Comparison of ENCODE assay signal across 8 mouse cellular contexts in the genomic region with DNA sequence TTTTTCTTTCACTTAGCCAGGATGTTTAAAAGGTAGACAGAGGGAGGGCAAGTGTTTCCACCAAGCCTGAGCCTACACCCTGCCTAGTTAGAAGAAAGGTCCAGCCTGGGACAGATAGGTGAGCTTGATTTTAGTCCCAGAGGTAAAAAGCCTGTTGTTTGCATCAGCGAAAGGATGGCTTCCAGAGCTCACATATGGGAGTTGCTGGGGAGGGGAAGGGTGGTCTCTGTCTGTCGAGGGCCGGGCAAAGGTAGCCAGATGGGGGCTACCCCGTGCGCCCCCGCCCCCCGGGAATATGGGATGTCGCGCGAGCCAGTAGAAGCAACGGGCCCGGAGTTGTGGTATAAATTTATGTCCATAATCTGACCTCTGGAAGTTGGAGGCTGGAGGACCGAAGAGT. TPM values are rescaled to one million over a fixed set of nuclear protein-coding genes. Genes with fewer than 3 reads are reported as not detected.
DNase-seq lines count a peak whose midpoint lies in the region; ATAC-seq and TF ChIP-seq lines count a peak whose summit lies in the region.

No protein-coding gene starts in this region.

- no peak for DNase-seq in heart, postnatal 4 days
- DNase-seq in embryonic facial prominence, embryonic 10.5 days (ENCODE audit: low spot score): peak; percentile 35
- no peak for DNase-seq in hindbrain, embryonic 14.5 days (ENCODE audit: low spot score)
- no peak for DNase-seq in midbrain, embryonic 14.5 days
- no peak for DNase-seq in cerebellum, adult 2 months
- DNase-seq in retina, embryonic 14.5 days (ENCODE audit: low spot score): no peak
- DNase-seq in adrenal gland, adult 2 months: no peak

- H3K27me3 ChIP-seq in heart, embryonic 11.5 days (ENCODE audit: control insufficient read depth, insufficient read depth, low read length): peaks cover 85% of the 10 kb centered on the region
- peaks cover 100% of the 10 kb centered on the region for H3K27me3 ChIP-seq in embryonic facial prominence, embryonic 10.5 days (replicated peaks; ENCODE audit: low read depth, poor library complexity, severe bottlenecking)
- peaks cover 97% of the 10 kb centered on the region for H3K27me3 ChIP-seq in hindbrain, embryonic 14.5 days (ENCODE audit: control insufficient read depth, insufficient read depth, low read length)
- peaks cover 80% of the 10 kb centered on the region for H3K27me3 ChIP-seq in midbrain, embryonic 14.5 days (ENCODE audit: control insufficient read depth, insufficient read depth, low read length)
- H3K27me3 ChIP-seq in cerebellum, adult 2 months (ENCODE audit: control insufficient read depth, insufficient read depth, low read length): peaks cover 11% of the 10 kb centered on the region; the same call in 1 of the 2 replicates

- H3K27ac ChIP-seq in heart, embryonic 11.5 days (ENCODE audit: low read depth, low read length): no peak overlapping the region
- no peak overlapping the region for H3K27ac ChIP-seq in embryonic facial prominence, embryonic 10.5 days (replicated peaks)
- H3K27ac ChIP-seq in hindbrain, embryonic 14.5 days: no peak overlapping the region
- H3K27ac ChIP-seq in midbrain, embryonic 14.5 days (replicated peaks; ENCODE audit: low read depth, low read length): no peak overlapping the region
- no peak overlapping the region for H3K27ac ChIP-seq in cerebellum, adult 2 months (ENCODE audit: insufficient read depth, low read length)

- TF ChIP-seq POLR2A in cerebellum, adult 2 months (IDR thresholded peaks at IDR 0.05; ENCODE audit: borderline replicate concordance, insufficient read depth, low read length): no peak

- H3K4me2 ChIP-seq in heart, embryonic 11.5 days: peak overlapping the region; percentile 61
- peak overlapping the region; percentile 57 for H3K4me2 ChIP-seq in hindbrain, embryonic 14.5 days (replicated peaks)
- peak overlapping the region; percentile 60 for H3K4me2 ChIP-seq in midbrain, embryonic 14.5 days (ENCODE audit: low read length)

- ATAC-seq in heart, embryonic 11.5 days (replicated peaks; ENCODE audit: insufficient number of reproducible peaks, low FRiP score, low TSS enrichment): no peak
- ATAC-seq in hindbrain, embryonic 14.5 days (ENCODE audit: low FRiP score): no peak
- no peak for ATAC-seq in midbrain, embryonic 14.5 days (ENCODE audit: low FRiP score, low TSS enrichment)

- peak overlapping the region; percentile 33; the same call in 1 of the 2 replicates for H3K4me3 ChIP-seq in heart, embryonic 11.5 days (ENCODE audit: low read depth, low read length)
- peak overlapping the region; percentile 51 for H3K4me3 ChIP-seq in embryonic facial prominence, embryonic 10.5 days
- H3K4me3 ChIP-seq in hindbrain, embryonic 14.5 days (replicated peaks; ENCODE audit: low read length): peak overlapping the region; percentile 30; the same call in 1 of the 2 replicates
- H3K4me3 ChIP-seq in midbrain, embryonic 14.5 days (replicated peaks; ENCODE audit: low read depth, low read length): peak overlapping the region; percentile 31
- no peak overlapping the region for H3K4me3 ChIP-seq in cerebellum, adult 2 months (replicated peaks; ENCODE audit: insufficient read depth, low read depth, low read length)

- WGBS in heart, embryonic 11.5 days (ENCODE audit: insufficient replicate concordance): 6% methylated on average over 13 of the region's 13 CpGs
- WGBS in embryonic facial prominence, embryonic 10.5 days: 1% methylated on average over 13 of the region's 13 CpGs
- 3% methylated on average over 13 of the region's 13 CpGs for WGBS in hindbrain, embryonic 14.5 days
- WGBS in midbrain, embryonic 14.5 days: 3% methylated on average over 13 of the region's 13 CpGs
- WGBS in cerebellum, adult 2 months: 16% methylated on average over 13 of the region's 13 CpGs

- TF ChIP-seq CTCF in cerebellum, adult 2 months (IDR thresholded peaks at IDR 0.05; ENCODE audit: borderline replicate concordance, insufficient read depth, low read depth, low read length): no peak

- H3K9ac ChIP-seq in heart, embryonic 11.5 days (ENCODE audit: low read depth, low read length): no peak overlapping the region
- H3K9ac ChIP-seq in hindbrain, embryonic 14.5 days: no peak overlapping the region
- no peak overlapping the region for H3K9ac ChIP-seq in midbrain, embryonic 14.5 days (replicated peaks; ENCODE audit: low read length)

- H3K4me1 ChIP-seq in heart, embryonic 11.5 days (ENCODE audit: control insufficient read depth, insufficient read depth, low read length): peaks cover 14% of the 10 kb centered on the region; the same call in 1 of the 2 replicates
- H3K4me1 ChIP-seq in embryonic facial prominence, embryonic 10.5 days: peaks cover 53% of the 10 kb centered on the region
- peaks cover 30% of the 10 kb centered on the region for H3K4me1 ChIP-seq in hindbrain, embryonic 14.5 days (replicated peaks; ENCODE audit: control insufficient read depth, insufficient read depth, low read length)
- peaks cover 25% of the 10 kb centered on the region for H3K4me1 ChIP-seq in midbrain, embryonic 14.5 days (ENCODE audit: control insufficient read depth, insufficient read depth, low read length)
- H3K4me1 ChIP-seq in cerebellum, adult 2 months (ENCODE audit: control insufficient read depth, insufficient read depth, low read length): 0 out of 2 replicates have a peak, but pooled peaks cover 3% of the 10 kb centered on the region

- no peaks in the 10 kb centered on the region for H3K36me3 ChIP-seq in heart, embryonic 11.5 days (ENCODE audit: control insufficient read depth, insufficient read depth, low read length)
- no peaks in the 10 kb centered on the region for H3K36me3 ChIP-seq in embryonic facial prominence, embryonic 10.5 days (replicated peaks)
- H3K36me3 ChIP-seq in hindbrain, embryonic 14.5 days (replicated peaks; ENCODE audit: control insufficient read depth, insufficient read depth): no peaks in the 10 kb centered on the region
- H3K36me3 ChIP-seq in midbrain, embryonic 14.5 days (ENCODE audit: control insufficient read depth, insufficient read depth, low read length): no peaks in the 10 kb centered on the region

- no peaks in the 10 kb centered on the region for H3K9me3 ChIP-seq in heart, embryonic 11.5 days (replicated peaks; ENCODE audit: control insufficient read depth, low read length)
- H3K9me3 ChIP-seq in embryonic facial prominence, embryonic 10.5 days: no peaks in the 10 kb centered on the region
- no peaks in the 10 kb centered on the region for H3K9me3 ChIP-seq in hindbrain, embryonic 14.5 days (ENCODE audit: control insufficient read depth, low read length)
- no peaks in the 10 kb centered on the region for H3K9me3 ChIP-seq in midbrain, embryonic 14.5 days (ENCODE audit: control insufficient read depth, low read length)

RNA-seq across cellular contexts. Expression of gene Gdnf, which starts 4.3 kb away (rescaled TPM):
- polyA plus RNA-seq in heart, embryonic 11.5 days (2014; fragmentation: Nextera tagmentation; extraction: Ambion mirVana): 0.06 and 0.14 TPM in 2 replicates
- 1 to 10 TPM; 2.1 TPM for total RNA-seq in heart, postnatal 4 days (2021)
- 0.58 and 0.92 TPM in 2 replicates for polyA plus RNA-seq in embryonic facial prominence, embryonic 10.5 days (2016; fragmentation: Nextera tagmentation; extraction: Ambion mirVana)
- 0.19 and 0.39 TPM in 2 replicates for polyA plus RNA-seq in hindbrain, embryonic 14.5 days (2014; fragmentation: Nextera tagmentation; extraction: Ambion mirVana)
- 0.11 and 0.14 TPM in 2 replicates for polyA plus RNA-seq in midbrain, embryonic 14.5 days (2014; fragmentation: Nextera tagmentation; extraction: Ambion mirVana)
- 0.23 and 0.29 TPM in 2 replicates for polyA plus RNA-seq in cerebellum, adult 2 months (2012; rRNA removed)
- total RNA-seq in adrenal gland, adult 2 months (2021): under 1 TPM; 0.14 to 0.24 TPM
- 0.12 and 0.13 TPM in 2 replicates for polyA plus RNA-seq in adrenal gland, adult 2 months (2012; rRNA removed)
